Mouse (Mus musculus) left cerebral cortex, postnatal 14 days (tissue): ENCODE measurements at regions not wholly inside any gene's neighbourhood (a gene's known extent, or its start where the extent isn't known, plus 50 kb on each side); places are given as distances from the start of the nearest gene placed in this dataset.

Source experiments
- DNase-seq, 2 experiments: peaks; one replicate each; pipeline ENCODE4 v3.0.0; 2021 to 2022; ENCODE audit warnings: low spot score in 2 of 2, mixed read lengths in 1 of 2
- intact Hi-C: fragments of 180-260 bp; cut with DNase I; formaldehyde crosslinking; loops from one replicate; pipeline ENCODE4 v1.15.1; 2025

- intact Hi-C loops, result no loop called here
- DNase-seq, result no peak
Observed at GRCm38 (mm10) chr10:53852091-53852490, 101.2 kb upstream of the Fam184a start.

GRCm38 (mm10) chr10:53850568-53850967 lies 99.6 kb upstream of the Fam184a start:
- DNase-seq, result no peak

GRCm38 (mm10) chr10:53813244-53813620 lies 62.3 kb upstream of the Fam184a start:
- intact Hi-C loops, result no loop called here
- no peak for DNase-seq

More at GRCm38 (mm10) chr10:53850568-53850967, 99.6 kb upstream of the Fam184a start:
- intact Hi-C loops, result no loop called here

- intact Hi-C loops, result no loop called here
- DNase-seq, result peak in 1 of 2 experiments; percentile 55
Observed at GRCm38 (mm10) chr10:53812597-53813243, 61.8 kb upstream of the Fam184a start.

- DNase-seq, result no peak
- intact Hi-C loops, result no loop called here
Observed at GRCm38 (mm10) chr10:53811904-53812596, 61.1 kb upstream of the Fam184a start.

- intact Hi-C loops, result no loop called here
- no peak for DNase-seq
Observed at GRCm38 (mm10) chr10:53806697-53807096, 55.8 kb upstream of the Fam184a start.

- DNase-seq, result no peak
- intact Hi-C loops, result no loop called here
Observed at GRCm38 (mm10) chr10:53801048-53801641, 50.2 kb upstream of the Fam184a start.
